Mouse (Mus musculus) brain, embryonic 14.5 days (tissue): Measurements from ENCODE around the gene Pnpla2. TPM values are rescaled to one million over a fixed set of nuclear protein-coding genes. Genes with fewer than 3 reads are reported as not detected.
A peak's percentile ranks its signal among the peaks of the same experiment; 100 is the strongest.
"Not testable (repeated sequence)": the region's sequence is repeated elsewhere in the genome, so short reads cannot be mapped to it uniquely, and the experiment has no call there.

Experiments used
- DNase-seq: peaks from one replicate; pipeline ENCODE4 v3.0.0-alpha.2; 2011; ENCODE audit warnings: low read depth
- CTCF ChIP-seq: fragments of 200-500 bp; IDR thresholded peaks from 2 replicates; pipeline ENCODE4 v1.5.1; 2012; ENCODE audit warnings: inconsistent platforms, mild to moderate bottlenecking, moderate library complexity, borderline replicate concordance; ENCODE audit not compliant: insufficient read depth, insufficient read length; ENCODE audit errors: extremely low read depth
- POLR2A ChIP-seq: fragments of 200-500 bp; IDR thresholded peaks from 2 replicates; pipeline ENCODE4 v1.6.1; 2012; ENCODE audit warnings: mild to moderate bottlenecking, inconsistent platforms, borderline replicate concordance; ENCODE audit not compliant: poor library complexity, insufficient read depth, insufficient read length, severe bottlenecking; ENCODE audit errors: extremely low read depth
- polyA plus RNA-seq: library from polyadenylated mRNA; depleted of rRNA; stranded (reverse); fragments of >200 nt; gene quantifications from 2 replicates; pipeline ENCODE4 v1.2.3, GENCODE M21; 2012; rRNA removed

The Pnpla2 gene
- 19.3 and 19.8 TPM in 2 replicates for polyA plus RNA-seq

- TF ChIP-seq CTCF (no peak), POLR2A (peak; percentile 49; the same call in 1 of the 2 replicates)
- DNase-seq = peak; percentile 94
Measured at GRCm38 (mm10) chr7:141454967-141455551, at the start of gene Pnpla2. Gene Pnpla2, plus strand, starts transcription at chr7:141455198.

- TF ChIP-seq CTCF (no peak), POLR2A (no peak)
- no peak for DNase-seq
Measured at GRCm38 (mm10) chr7:141405466-141405865, 49.5 kb upstream of the Pnpla2 start.

- not testable (repeated sequence) for DNase-seq
Measured at GRCm38 (mm10) chr7:141407670-141408069, 47.3 kb upstream of the Pnpla2 start.

GRCm38 (mm10) chr7:141408833-141409232 lies 46.2 kb upstream of the Pnpla2 start:
- TF ChIP-seq POLR2A (no peak), CTCF (peak; percentile 92)
- peak; percentile 87 for DNase-seq

- DNase-seq = no peak
- TF ChIP-seq CTCF (no peak), POLR2A (no peak)
Measured at GRCm38 (mm10) chr7:141410631-141411030, 44.4 kb upstream of the Pnpla2 start.

- no peak for TF ChIP-seq POLR2A
- no peak for TF ChIP-seq CTCF
- DNase-seq = no peak
Measured at GRCm38 (mm10) chr7:141411667-141412066, 43.3 kb upstream of the Pnpla2 start.

- no peak for DNase-seq
- no peak for TF ChIP-seq POLR2A
- TF ChIP-seq CTCF = no peak
Measured at GRCm38 (mm10) chr7:141413331-141413730, 41.7 kb upstream of the Pnpla2 start.

GRCm38 (mm10) chr7:141413809-141414584 lies 41.0 kb upstream of the Pnpla2 start, which contains the start of gene Gatd1:
Gene Gatd1, minus strand, starts transcription at chr7:141414136.
- DNase-seq = peak; percentile 100
- TF ChIP-seq POLR2A = peak; percentile 75; the same call in 1 of the 2 replicates
- peak; percentile 11; the same call in 1 of the 2 replicates for TF ChIP-seq CTCF

GRCm38 (mm10) chr7:141416144-141416841 lies 38.7 kb upstream of the Pnpla2 start:
- no peak for DNase-seq

GRCm38 (mm10) chr7:141417731-141418681 lies 37.0 kb upstream of the Pnpla2 start:
- DNase-seq = no peak
- TF ChIP-seq POLR2A (no peak), CTCF (no peak)

More at GRCm38 (mm10) chr7:141416144-141416841, 38.7 kb upstream of the Pnpla2 start:
- TF ChIP-seq POLR2A = no peak
- no peak for TF ChIP-seq CTCF

GRCm38 (mm10) chr7:141418970-141419369 lies 36.0 kb upstream of the Pnpla2 start:
- peak; percentile 69 for DNase-seq
- no peak for TF ChIP-seq POLR2A
- no peak for TF ChIP-seq CTCF
